Mouse (Mus musculus): ENCODE results near the gene Prps1l1. TPM values are rescaled to one million over a fixed set of nuclear protein-coding genes. Genes with fewer than 3 reads are reported as not detected.

Gene Prps1l1
- total RNA-seq (2021) (not detected), polyA plus RNA-seq (2012; rRNA removed) (not detected in 2 replicates)
- long read RNA-seq = 0 reads

- Histone ChIP-seq H3K36me3 (ENCODE audit: control insufficient read depth, insufficient read depth, low read length) (no peaks in the 10 kb centered on the region), H3K79me2 (replicated peaks; ENCODE audit: control insufficient read depth, insufficient read depth, low read length) (no peaks in the 10 kb centered on the region), H3K27me3 (ENCODE audit: control insufficient read depth, insufficient read depth, low read length) (no peaks in the 10 kb centered on the region), H3K9ac (ENCODE audit: low read depth, low read length) (no peak within 1 kb of the TSS), H3K4me3 (no peak within 1 kb of the TSS), H3K27ac (no peak within 1 kb of the TSS), H3K4me1 (ENCODE audit: control insufficient read depth, insufficient read depth, low read length) (no peaks in the 10 kb centered on the region)
- intact Hi-C loops (cut with DNase I) = no loop called here
- TF ChIP-seq CTCF (IDR thresholded peaks at IDR 0.05) (no peak), POLR2A (IDR thresholded peaks at IDR 0.05; ENCODE audit: insufficient read depth, low read depth, low read length) (no peak), EP300 (IDR thresholded peaks at IDR 0.05; ENCODE audit: insufficient read depth, low read depth, low read length) (no peak)
- no peak for DNase-seq
- WGBS = 74% methylated on average over 4 of the region's 4 CpGs
Observed at GRCm38 (mm10) chr12:34984461-34984860, at the start of gene Prps1l1. TSS of gene Prps1l1 (plus strand) at chr12:34984761.

GRCm38 (mm10) chr12:34937918-34938317 is 46.6 kb upstream of the Prps1l1 start:
- 100% methylated on average over 1 of the region's 1 CpGs for WGBS
- no peak for DNase-seq
- no peaks in the 10 kb centered on the region for H3K36me3 ChIP-seq (ENCODE audit: control insufficient read depth, insufficient read depth, low read length)
- no peak overlapping the region for H3K9ac ChIP-seq (ENCODE audit: low read depth, low read length)
- H3K27me3 ChIP-seq (ENCODE audit: control insufficient read depth, insufficient read depth, low read length) = no peaks in the 10 kb centered on the region
- H3K4me1 ChIP-seq (ENCODE audit: control insufficient read depth, insufficient read depth, low read length) = no peaks in the 10 kb centered on the region
- intact Hi-C loops (cut with DNase I) = no loop called here
- H3K79me2 ChIP-seq (replicated peaks; ENCODE audit: control insufficient read depth, insufficient read depth, low read length) = no peaks in the 10 kb centered on the region
- no peak overlapping the region for H3K27ac ChIP-seq
- H3K4me3 ChIP-seq = no peak overlapping the region
- no peak for TF ChIP-seq EP300 (IDR thresholded peaks at IDR 0.05; ENCODE audit: insufficient read depth, low read depth, low read length)
- TF ChIP-seq CTCF (IDR thresholded peaks at IDR 0.05) = peak; percentile 30
- no peak for TF ChIP-seq POLR2A (IDR thresholded peaks at IDR 0.05; ENCODE audit: insufficient read depth, low read depth, low read length)

GRCm38 (mm10) chr12:34949066-34949706 is 35.4 kb upstream of the Prps1l1 start:
- 59% methylated on average over 6 of the region's 6 CpGs for WGBS

GRCm38 (mm10) chr12:34975991-34976390 is 8.6 kb upstream of the Prps1l1 start:
- H3K9ac ChIP-seq (ENCODE audit: low read depth, low read length) = no peak overlapping the region
- H3K36me3 ChIP-seq (ENCODE audit: control insufficient read depth, insufficient read depth, low read length) = no peaks in the 10 kb centered on the region
- intact Hi-C loops (cut with DNase I) = no loop called here
- H3K4me1 ChIP-seq (ENCODE audit: control insufficient read depth, insufficient read depth, low read length) = no peaks in the 10 kb centered on the region
- no peaks in the 10 kb centered on the region for H3K79me2 ChIP-seq (replicated peaks; ENCODE audit: control insufficient read depth, insufficient read depth, low read length)
- TF ChIP-seq CTCF (IDR thresholded peaks at IDR 0.05) = no peak
- TF ChIP-seq EP300 (IDR thresholded peaks at IDR 0.05; ENCODE audit: insufficient read depth, low read depth, low read length) = no peak
- no peak for TF ChIP-seq POLR2A (IDR thresholded peaks at IDR 0.05; ENCODE audit: insufficient read depth, low read depth, low read length)
- no peaks in the 10 kb centered on the region for H3K27me3 ChIP-seq (ENCODE audit: control insufficient read depth, insufficient read depth, low read length)
- H3K27ac ChIP-seq = no peak overlapping the region
- 88% methylated on average over 3 of the region's 3 CpGs for WGBS
- DNase-seq = no peak
- H3K4me3 ChIP-seq = no peak overlapping the region

More at GRCm38 (mm10) chr12:34949066-34949706, 35.4 kb upstream of the Prps1l1 start:
- H3K36me3 ChIP-seq (ENCODE audit: control insufficient read depth, insufficient read depth, low read length) = no peaks in the 10 kb centered on the region
- no peak overlapping the region for H3K9ac ChIP-seq (ENCODE audit: low read depth, low read length)
- no peak overlapping the region for H3K27ac ChIP-seq
- TF ChIP-seq EP300 (IDR thresholded peaks at IDR 0.05; ENCODE audit: insufficient read depth, low read depth, low read length) = no peak
- TF ChIP-seq POLR2A (IDR thresholded peaks at IDR 0.05; ENCODE audit: insufficient read depth, low read depth, low read length) = no peak
- TF ChIP-seq CTCF (IDR thresholded peaks at IDR 0.05) = no peak
- no peak overlapping the region for H3K4me3 ChIP-seq
- no peaks in the 10 kb centered on the region for H3K79me2 ChIP-seq (replicated peaks; ENCODE audit: control insufficient read depth, insufficient read depth, low read length)
- H3K27me3 ChIP-seq (ENCODE audit: control insufficient read depth, insufficient read depth, low read length) = no peaks in the 10 kb centered on the region
- H3K4me1 ChIP-seq (ENCODE audit: control insufficient read depth, insufficient read depth, low read length) = no peaks in the 10 kb centered on the region
- DNase-seq = no peak
- intact Hi-C loops (cut with DNase I) = no loop called here

GRCm38 (mm10) chr12:34985865-34986264 is 1.3 kb downstream of the Prps1l1 start:
- Histone ChIP-seq H3K4me1 (ENCODE audit: control insufficient read depth, insufficient read depth, low read length) (no peaks in the 10 kb centered on the region), H3K27ac (no peak overlapping the region), H3K79me2 (replicated peaks; ENCODE audit: control insufficient read depth, insufficient read depth, low read length) (no peaks in the 10 kb centered on the region), H3K9ac (ENCODE audit: low read depth, low read length) (no peak overlapping the region), H3K36me3 (ENCODE audit: control insufficient read depth, insufficient read depth, low read length) (no peaks in the 10 kb centered on the region), H3K4me3 (no peak overlapping the region), H3K27me3 (ENCODE audit: control insufficient read depth, insufficient read depth, low read length) (no peaks in the 10 kb centered on the region)
- intact Hi-C loops (cut with DNase I) = no loop called here
- 82% methylated on average over 5 of the region's 5 CpGs for WGBS
- no peak for TF ChIP-seq POLR2A (IDR thresholded peaks at IDR 0.05; ENCODE audit: insufficient read depth, low read depth, low read length)
- no peak for TF ChIP-seq EP300 (IDR thresholded peaks at IDR 0.05; ENCODE audit: insufficient read depth, low read depth, low read length)
- DNase-seq = no peak

- Histone ChIP-seq H3K27ac (no peak overlapping the region), H3K9ac (ENCODE audit: low read depth, low read length) (no peak overlapping the region), H3K4me3 (no peak overlapping the region), H3K36me3 (ENCODE audit: control insufficient read depth, insufficient read depth, low read length) (no peaks in the 10 kb centered on the region), H3K79me2 (replicated peaks; ENCODE audit: control insufficient read depth, insufficient read depth, low read length) (no peaks in the 10 kb centered on the region), H3K4me1 (ENCODE audit: control insufficient read depth, insufficient read depth, low read length) (no peaks in the 10 kb centered on the region), H3K27me3 (ENCODE audit: control insufficient read depth, insufficient read depth, low read length) (no peaks in the 10 kb centered on the region)
- whole genome bisulfite sequencing = 78% methylated on average over 7 of the region's 7 CpGs
- DNase-seq = no peak
- no peak for TF ChIP-seq EP300 (IDR thresholded peaks at IDR 0.05; ENCODE audit: insufficient read depth, low read depth, low read length)
- no peak for TF ChIP-seq POLR2A (IDR thresholded peaks at IDR 0.05; ENCODE audit: insufficient read depth, low read depth, low read length)
- TF ChIP-seq CTCF (IDR thresholded peaks at IDR 0.05) = no peak
- intact Hi-C loops (cut with DNase I) = no loop called here
Observed at GRCm38 (mm10) chr12:34989537-34990200, 5.1 kb downstream of the Prps1l1 start.
